Mouse (Mus musculus): ENCODE measurements around the gene Rrm2.
"Not testable (repeated sequence)": the region's sequence is repeated elsewhere in the genome, so short reads cannot be mapped to it uniquely, and the experiment has no call there.

Gene Rrm2

GRCm38 (mm10) chr12:24707954-24708823 is at the start of gene Rrm2:
Gene Rrm2 (plus strand): TSS chr12:24708241.
- peak; percentile 96 for DNase-seq

- peak; percentile 31 for DNase-seq
Observed at GRCm38 (mm10) chr12:24658998-24659397, 49.0 kb upstream of the Rrm2 start.

GRCm38 (mm10) chr12:24659923-24660322 is 48.1 kb upstream of the Rrm2 start:
- no peak for DNase-seq

GRCm38 (mm10) chr12:24661100-24661499 is 46.9 kb upstream of the Rrm2 start:
- no peak for DNase-seq

GRCm38 (mm10) chr12:24662131-24662530 is 45.9 kb upstream of the Rrm2 start:
- no peak for DNase-seq

- DNase-seq = peak; percentile 60
Observed at GRCm38 (mm10) chr12:24680096-24680491, 27.9 kb upstream of the Rrm2 start.

GRCm38 (mm10) chr12:24680492-24681285 is 27.4 kb upstream of the Rrm2 start:
- DNase-seq = peak; percentile 47

GRCm38 (mm10) chr12:24681286-24682023 is 26.6 kb upstream of the Rrm2 start, which contains the start of gene Cys1:
Gene Cys1 (minus strand): TSS chr12:24681813.
- peak; percentile 56 for DNase-seq

GRCm38 (mm10) chr12:24682563-24682962 is 25.5 kb upstream of the Rrm2 start:
- DNase-seq = peak; percentile 41

GRCm38 (mm10) chr12:24683461-24683860 is 24.6 kb upstream of the Rrm2 start:
- DNase-seq = no peak

- no peak for DNase-seq
Observed at GRCm38 (mm10) chr12:24686038-24686695, 21.9 kb upstream of the Rrm2 start.

GRCm38 (mm10) chr12:24686696-24687346 is 21.2 kb upstream of the Rrm2 start:
- DNase-seq = no peak

- no peak for DNase-seq
Observed at GRCm38 (mm10) chr12:24690351-24690750, 17.7 kb upstream of the Rrm2 start.

- peak; percentile 94 for DNase-seq
Observed at GRCm38 (mm10) chr12:24696500-24697483, 11.2 kb upstream of the Rrm2 start.

- DNase-seq = no peak
Observed at GRCm38 (mm10) chr12:24697484-24698204, 10.4 kb upstream of the Rrm2 start.

GRCm38 (mm10) chr12:24698514-24698913 is 9.5 kb upstream of the Rrm2 start:
- no peak for DNase-seq

- DNase-seq = no peak
Observed at GRCm38 (mm10) chr12:24699578-24699977, 8.5 kb upstream of the Rrm2 start.

GRCm38 (mm10) chr12:24701621-24702020 is 6.4 kb upstream of the Rrm2 start:
- DNase-seq = not testable (repeated sequence)

GRCm38 (mm10) chr12:24703013-24703412 is 5.0 kb upstream of the Rrm2 start:
- DNase-seq = no peak

All from lung, postnatal 10 days (tissue).